Mouse (Mus musculus) bone marrow, adult 2 months (tissue): Measurements from ENCODE around the gene Tipin.

Source experiments
- CTCF ChIP-seq: fragments of 200-500 bp; IDR thresholded peaks from 2 replicates; pipeline ENCODE4 v1.5.1; 2011; ENCODE audit warnings: low read length, control low read depth; ENCODE audit not compliant: control insufficient read depth, insufficient read depth
- POLR2A ChIP-seq: fragments of 200-500 bp; IDR thresholded peaks from 2 replicates; pipeline ENCODE4 v1.6.1; 2011; ENCODE audit warnings: low read depth, mild to moderate bottlenecking, control low read depth, low read length, borderline replicate concordance; ENCODE audit not compliant: control insufficient read depth

DNA sequence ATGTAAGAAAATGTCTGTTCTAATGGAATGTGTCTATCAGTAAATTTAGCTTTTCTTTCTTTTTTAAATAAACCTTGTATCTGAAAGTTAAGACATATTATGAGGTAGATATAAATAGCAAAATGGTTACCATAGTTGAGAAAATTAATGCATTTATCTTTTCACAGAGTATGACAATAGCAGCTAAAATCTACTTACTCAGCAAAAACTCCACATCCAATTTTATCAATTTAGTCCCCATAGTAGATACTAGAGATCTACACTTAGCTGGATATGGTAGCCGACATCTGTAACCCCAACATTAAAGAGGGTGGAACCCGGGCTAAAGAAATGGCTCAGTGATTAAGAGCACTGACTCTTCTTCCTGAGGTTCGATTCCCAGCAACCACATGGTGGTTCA is 25.2 kb upstream of the Tipin start:
- no peak for TF ChIP-seq CTCF
- no peak for TF ChIP-seq POLR2A
